Mouse (Mus musculus) naive thymus-derived CD4-positive, alpha-beta T cell, adult 2 months (primary cell): ENCODE measurements around the gene Tma7.

Source experiments
- DNase-seq: peaks from one replicate; pipeline ENCODE4 v3.0.0-alpha.2; 2011; ENCODE audit warnings: low read depth

The Tma7 gene

DNA sequence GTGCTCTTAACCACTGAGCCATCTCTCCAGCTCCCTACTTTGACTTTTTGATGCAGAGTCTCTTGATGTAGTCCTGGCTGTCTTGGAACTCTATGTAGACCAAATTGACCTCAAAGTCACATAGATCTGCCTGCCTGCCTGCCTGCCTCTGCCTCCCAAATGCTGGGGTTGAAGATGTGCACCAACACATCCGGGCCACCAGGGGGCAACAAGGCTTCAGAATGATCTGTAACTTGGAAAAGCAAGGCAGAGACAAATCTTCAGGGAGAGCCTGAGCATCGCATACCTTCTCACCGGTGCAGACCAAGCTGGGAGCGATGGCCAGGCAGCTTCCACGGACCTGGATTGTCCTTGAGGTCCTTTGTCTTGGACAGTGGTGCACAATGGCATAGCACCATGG lies 36.1 kb downstream of the Tma7 start:
- peak; percentile 92 for DNase-seq

DNA sequence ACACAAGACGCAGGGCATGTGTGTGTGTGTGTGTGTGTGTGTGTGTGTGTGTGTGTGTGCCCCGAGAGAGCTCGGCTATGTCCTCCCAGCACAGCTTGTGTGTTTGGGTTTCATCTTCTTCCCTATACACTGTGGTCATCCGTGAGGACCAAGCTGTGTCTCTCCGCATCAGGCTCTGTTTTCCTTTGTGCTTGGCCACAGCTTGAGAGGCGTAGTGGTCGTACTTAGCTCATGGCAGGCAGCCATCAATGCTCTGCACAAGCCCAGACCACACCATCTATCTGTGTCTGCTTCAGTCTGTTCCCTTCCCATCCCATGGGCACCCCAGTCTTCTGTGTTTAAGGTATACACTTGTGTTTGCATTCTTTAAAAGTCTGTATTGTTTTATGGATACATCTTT lies 41.0 kb downstream of the Tma7 start:
- no peak for DNase-seq

DNA sequence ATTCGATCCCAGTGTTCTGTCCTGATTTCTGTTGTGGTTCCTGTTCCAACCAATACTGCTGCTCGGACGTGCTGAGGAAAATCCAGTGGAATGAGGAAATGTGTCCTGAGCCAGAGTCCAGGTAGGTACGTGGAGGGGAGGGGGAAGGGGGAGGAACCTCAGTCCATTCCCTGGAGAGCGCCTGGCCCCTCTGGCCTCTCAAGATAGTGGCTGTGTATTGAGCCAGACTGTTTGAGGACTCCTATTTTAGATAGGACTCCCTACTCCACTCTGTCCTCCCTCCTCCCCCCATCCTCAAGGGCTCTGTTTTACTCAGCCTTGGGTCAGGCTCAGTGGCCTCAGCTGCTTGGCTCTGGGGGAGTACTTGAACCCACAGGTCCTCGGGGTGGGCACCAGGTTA lies 41.5 kb downstream of the Tma7 start:
- no peak for DNase-seq

DNA sequence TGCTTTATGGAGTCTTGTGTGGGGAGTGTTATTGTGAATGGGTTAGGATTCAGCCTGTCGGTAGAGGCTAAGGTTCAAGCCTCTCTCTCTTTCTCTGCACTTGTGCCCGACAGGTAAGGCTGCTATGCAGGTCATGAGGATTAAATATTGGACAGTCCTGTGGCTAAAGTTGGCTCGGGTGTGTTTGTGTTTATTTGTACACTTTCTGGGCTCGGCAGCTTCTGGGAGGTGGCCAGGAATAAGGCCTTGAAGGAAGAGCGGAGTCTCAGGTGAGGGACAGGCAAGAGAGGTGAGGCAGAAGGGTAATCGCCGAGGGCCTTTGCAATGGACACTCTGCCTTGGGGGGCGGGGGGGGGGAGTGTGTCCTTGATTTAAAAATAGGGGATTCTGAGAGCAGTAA lies 42.2 kb downstream of the Tma7 start:
- DNase-seq = no peak

DNA sequence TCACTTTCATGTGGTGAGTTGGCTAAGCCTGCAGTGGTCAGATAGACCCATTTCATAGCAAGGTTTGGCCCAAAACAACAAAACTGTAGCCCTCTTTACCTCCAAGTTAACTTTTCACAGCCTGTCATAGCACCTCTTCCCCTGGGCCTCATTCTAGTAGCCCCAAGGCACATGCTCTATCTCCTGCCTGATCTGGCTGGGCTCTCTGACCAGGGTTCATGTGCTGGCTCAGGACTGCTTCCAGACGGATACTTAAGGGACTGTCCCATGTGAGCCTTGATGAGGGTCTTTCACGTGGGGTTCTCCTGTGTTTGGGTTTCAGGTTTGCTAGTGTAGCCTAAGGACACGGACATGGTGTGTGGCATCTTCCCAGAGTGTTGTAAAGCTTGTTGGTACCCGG lies 42.7 kb downstream of the Tma7 start:
- no peak for DNase-seq

DNA sequence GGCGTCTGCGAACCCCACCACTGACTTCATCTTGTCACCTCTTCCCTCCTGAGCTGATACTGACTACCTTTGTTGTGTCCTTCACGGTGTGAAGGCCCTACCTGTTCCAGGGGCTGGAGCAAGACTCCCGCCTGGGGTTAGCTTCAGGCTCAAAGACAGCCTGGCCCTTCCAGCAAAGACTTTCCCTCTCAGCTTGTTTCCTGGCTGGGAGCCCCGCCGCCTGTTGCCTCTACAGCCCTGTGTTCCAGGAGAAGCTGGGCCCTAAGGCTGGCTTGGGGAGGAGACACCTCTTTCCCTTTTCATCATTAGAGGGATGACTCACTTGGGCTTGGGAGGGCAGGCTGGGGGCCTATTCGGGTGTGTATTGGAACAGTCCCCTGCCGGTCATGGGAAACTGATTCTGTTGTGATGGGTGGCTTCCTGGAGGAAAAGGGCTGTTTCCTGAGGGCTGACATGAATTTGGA lies 43.5 kb downstream of the Tma7 start:
- no peak for DNase-seq

DNA sequence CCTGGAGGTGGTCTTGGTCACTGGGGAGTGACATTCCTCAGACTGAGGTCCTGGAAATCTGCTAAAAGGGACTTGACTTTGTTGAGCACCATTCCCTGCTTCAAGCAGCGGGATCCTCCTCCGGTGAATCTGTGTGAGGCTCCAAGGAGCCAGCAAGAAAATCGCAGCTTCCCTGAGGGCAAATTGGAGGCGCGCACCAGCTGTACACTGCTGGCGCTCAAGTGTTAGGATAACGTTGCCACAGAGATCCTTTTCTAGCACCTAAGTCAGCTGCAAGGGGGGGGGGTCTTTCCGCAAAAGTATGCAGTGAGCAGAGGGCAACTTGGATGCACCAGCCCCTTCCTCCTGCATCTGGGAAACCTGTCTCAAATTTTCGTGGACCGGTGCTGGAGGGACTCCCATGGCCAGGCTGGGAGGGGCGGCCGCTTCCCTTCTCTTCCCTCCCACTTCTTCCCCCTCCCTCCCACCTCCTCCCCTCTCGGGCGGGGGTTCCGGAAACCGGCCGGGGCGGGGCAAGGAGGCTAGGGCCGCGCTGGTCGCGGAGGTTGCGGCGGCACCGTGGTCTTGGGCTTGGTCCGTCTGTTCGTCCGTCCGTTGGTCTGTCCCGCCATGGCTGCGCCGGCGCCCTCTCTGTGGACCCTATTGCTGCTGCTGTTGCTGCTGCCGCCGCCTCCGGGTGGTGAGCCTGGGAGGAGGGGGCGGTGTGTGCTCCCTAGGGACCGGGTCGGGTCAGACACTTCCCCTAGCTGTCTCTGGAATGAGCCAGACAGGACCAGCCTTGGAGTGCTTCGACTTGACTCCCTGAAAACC lies 44.1 kb downstream of the Tma7 start, which contains the start of gene Shisa5:
Gene Shisa5 (plus strand): TSS at position 480 of the 810 bp plus-strand sequence.
- peak; percentile 69 for DNase-seq

DNA sequence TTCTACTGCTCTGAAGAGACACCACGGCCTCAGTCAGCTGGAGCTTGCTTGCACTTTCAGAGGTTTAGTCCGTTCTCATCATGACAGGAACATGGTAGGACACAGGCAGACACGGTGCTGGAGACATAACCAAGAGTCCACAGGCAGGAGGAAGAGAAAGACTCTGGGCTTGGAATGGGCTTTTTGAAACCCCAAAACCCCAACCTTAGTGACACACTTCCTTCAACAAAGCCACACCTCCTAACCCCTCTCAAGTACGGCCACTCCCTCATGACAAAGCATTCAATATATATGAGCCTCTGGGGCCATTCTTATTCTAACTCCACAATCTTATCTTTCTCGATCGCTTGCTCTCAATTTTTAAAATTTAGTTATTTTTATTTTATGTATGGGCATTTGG lies 50.0 kb downstream of the Tma7 start:
- no peak for DNase-seq

DNA sequence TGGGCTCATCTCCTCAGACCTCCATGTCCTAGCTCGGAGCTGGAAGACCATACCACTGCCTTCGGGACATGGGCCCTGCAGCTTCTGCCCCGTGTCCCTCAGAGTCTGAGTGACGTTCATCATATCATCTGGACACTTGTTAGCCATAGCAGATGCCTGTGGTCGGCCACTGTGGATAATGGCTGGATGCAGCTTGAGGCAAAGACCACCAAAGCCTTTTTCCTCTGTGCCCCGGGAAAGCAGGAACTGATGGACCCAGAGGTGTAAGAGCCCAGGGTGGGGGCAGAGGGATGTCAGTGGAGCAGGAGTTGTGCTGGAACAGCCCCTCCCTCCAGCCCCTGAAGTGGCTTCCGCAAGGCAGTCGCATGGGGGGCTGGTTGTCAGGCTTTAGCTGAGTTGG lies 50.7 kb downstream of the Tma7 start:
- DNase-seq = no peak

DNA sequence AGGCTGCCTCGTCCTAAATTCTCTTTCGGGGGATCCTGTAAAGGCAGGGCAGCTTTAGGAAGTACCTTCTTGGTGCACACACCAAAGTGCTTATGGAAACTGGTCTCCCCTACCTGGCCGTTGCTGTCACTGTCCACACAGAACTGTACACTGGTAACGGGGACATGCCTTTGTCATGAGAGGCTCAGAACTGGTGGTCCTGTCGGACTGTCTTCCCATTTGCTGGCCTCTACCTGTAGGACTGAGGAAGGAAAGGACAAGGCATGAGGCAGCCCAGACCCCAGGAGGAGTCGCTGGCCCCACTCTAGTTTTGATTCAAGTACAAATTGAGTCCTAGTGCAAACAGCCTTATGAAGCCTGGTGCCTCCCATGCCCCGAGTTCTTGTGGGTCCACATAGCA lies 51.4 kb downstream of the Tma7 start:
- no peak for DNase-seq

DNA sequence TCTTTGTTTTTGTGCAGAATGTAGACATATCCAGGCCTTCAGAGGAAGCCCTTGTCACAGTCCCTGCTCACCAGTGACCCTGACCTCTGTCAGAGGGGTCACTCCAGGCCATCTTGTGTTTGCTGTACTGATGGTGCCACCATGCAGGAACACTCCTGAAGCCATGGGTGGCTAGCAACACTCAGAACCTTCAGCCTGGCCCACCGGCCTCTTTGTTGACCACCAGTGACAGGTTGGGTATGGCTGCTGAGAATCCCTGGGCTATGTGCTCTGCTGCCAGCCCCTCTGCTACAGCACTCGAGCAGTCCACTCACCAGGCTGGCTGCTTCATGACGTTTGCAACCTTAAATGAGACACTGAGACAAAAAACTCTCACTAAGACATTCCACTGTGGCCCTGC lies 52.1 kb downstream of the Tma7 start:
- no peak for DNase-seq

DNA sequence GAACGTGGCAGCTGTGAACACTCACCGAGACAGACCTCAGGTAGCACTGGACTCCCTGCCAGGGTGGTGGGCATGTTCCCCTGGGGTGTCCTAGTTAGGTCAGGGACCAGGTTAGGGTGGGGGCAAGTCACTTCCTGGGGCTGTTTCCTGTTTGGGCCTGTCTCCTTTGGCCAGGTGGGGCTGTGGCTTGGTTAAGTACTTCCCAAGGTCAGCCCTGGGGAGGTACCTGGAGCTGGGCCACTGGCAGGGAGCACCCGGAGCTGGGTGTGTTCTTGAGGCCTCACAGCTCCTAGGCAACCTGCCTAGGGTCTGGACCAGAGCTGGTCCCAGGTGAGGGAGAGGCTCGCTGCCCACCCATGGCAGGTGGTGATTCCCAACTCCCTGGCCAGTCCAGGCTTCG lies 53.5 kb downstream of the Tma7 start:
- DNase-seq = no peak

DNA sequence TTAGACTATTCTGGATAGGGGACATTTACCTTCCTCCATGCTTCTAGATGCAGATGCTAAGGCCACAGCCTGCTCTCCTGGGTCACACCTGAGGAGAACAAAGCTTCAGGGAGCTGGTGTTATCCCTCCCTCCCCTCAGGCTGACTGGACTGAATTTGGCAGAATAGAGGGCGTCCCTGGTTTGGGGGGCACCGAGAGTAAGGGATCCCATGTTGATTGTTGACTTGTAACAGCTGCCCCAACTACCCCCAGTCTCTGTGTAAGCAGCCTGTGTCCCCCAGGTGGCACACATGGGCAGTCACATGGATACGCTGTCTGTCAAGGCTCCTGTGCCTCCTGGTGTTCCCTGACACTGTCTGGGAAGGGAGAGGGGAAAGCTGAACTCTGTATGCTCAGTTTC lies 54.0 kb downstream of the Tma7 start:
- DNase-seq = no peak

DNA sequence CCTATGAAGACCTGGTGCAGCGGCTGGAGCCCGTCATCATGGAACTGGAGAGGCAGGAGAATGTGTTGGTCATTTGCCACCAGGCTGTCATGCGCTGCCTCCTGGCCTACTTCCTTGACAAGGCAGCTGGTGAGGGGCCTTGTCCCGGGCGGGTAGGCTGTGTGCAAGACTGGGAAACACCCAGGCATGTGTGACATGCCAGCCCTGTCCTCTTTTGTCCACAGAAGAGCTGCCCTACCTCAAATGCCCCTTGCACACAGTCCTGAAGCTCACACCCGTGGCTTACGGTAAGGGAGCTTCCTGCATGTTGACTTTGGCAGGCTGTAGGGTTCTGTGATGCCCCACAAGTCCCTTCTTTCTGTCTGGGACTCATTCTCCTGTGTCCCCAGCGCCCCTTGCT lies 54.9 kb downstream of the Tma7 start:
- no peak for DNase-seq
